In the genomic region with DNA sequence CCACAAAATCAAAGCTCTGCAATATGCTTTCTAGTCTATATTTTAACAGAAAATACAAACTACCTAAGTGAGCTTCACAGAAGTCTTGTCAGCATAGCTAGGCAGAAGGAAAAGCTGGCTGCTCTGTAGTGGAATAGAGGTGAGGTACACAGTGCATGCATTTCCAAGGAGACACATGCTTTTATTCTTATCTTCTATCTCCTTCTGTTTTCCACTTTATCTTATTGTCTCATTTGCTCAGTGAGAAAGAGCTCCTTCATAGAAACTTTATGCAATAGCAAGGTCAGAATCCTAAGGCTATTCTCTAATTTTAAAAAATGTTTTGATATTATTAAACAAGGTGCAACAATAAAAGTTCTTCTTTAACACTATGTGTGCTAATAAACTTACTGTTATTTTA, we compare ENCODE assay signal across 31 mouse cellular contexts.
"Had no signal": no experiment of that assay in that cellular context is flagged by ENCODE, and none has a peak within 500 bp of the region (broad histone marks: within the 10 kb centered on the region; RNA-seq: fewer than 3 reads in every experiment).

No protein-coding gene starts in this region.

- H3K27ac ChIP-seq: heart, embryonic 10.5 days; heart, embryonic 13.5 days; heart, embryonic 15.5 days; hindbrain, embryonic 10.5 days; hindbrain, embryonic 12.5 days; hindbrain, embryonic 13.5 days; hindbrain, embryonic 14.5 days; hindbrain, embryonic 15.5 days; hindbrain, postnatal 0 days; intestine, embryonic 15.5 days; kidney, embryonic 15.5 days; kidney, postnatal 0 days; layer of hippocampus, adult 2 months; left cerebral cortex, adult 2 months had no signal

- H3K9ac ChIP-seq: heart, embryonic 12.5 days; heart, embryonic 13.5 days; heart, embryonic 15.5 days; hindbrain, embryonic 12.5 days; hindbrain, embryonic 13.5 days; hindbrain, embryonic 14.5 days; hindbrain, embryonic 15.5 days; intestine, embryonic 15.5 days; kidney, embryonic 15.5 days had no signal

- H3K4me3 ChIP-seq: heart, embryonic 10.5 days; heart, embryonic 12.5 days; heart, embryonic 13.5 days; heart, embryonic 15.5 days; hindbrain, embryonic 10.5 days; hindbrain, embryonic 12.5 days; hindbrain, embryonic 13.5 days; hindbrain, embryonic 15.5 days; intestine, embryonic 15.5 days; kidney, embryonic 15.5 days; layer of hippocampus, adult 2 months; left cerebral cortex, adult 2 months had no signal

- H3K9me3 ChIP-seq: heart, embryonic 10.5 days; heart, embryonic 12.5 days; heart, embryonic 13.5 days; heart, embryonic 15.5 days; hindbrain, embryonic 10.5 days; hindbrain, embryonic 12.5 days; hindbrain, embryonic 13.5 days; hindbrain, embryonic 15.5 days; intestine, embryonic 15.5 days; kidney, embryonic 15.5 days had no signal

- H3K36me3 ChIP-seq: heart, embryonic 10.5 days; heart, embryonic 12.5 days; heart, embryonic 13.5 days; heart, embryonic 15.5 days; hindbrain, embryonic 10.5 days; hindbrain, embryonic 12.5 days; hindbrain, embryonic 13.5 days; hindbrain, embryonic 15.5 days; intestine, embryonic 15.5 days; kidney, embryonic 15.5 days had no signal

- H3K4me1 ChIP-seq: heart, embryonic 10.5 days; heart, embryonic 12.5 days; heart, embryonic 13.5 days; heart, embryonic 15.5 days; hindbrain, embryonic 10.5 days; hindbrain, embryonic 12.5 days; hindbrain, embryonic 13.5 days; hindbrain, embryonic 15.5 days; intestine, embryonic 15.5 days; kidney, embryonic 15.5 days had no signal

- H3K27me3 ChIP-seq: heart, embryonic 12.5 days; heart, embryonic 13.5 days; heart, embryonic 15.5 days; hindbrain, embryonic 12.5 days; hindbrain, embryonic 13.5 days; hindbrain, embryonic 15.5 days; intestine, embryonic 15.5 days; kidney, embryonic 15.5 days had no signal

- DNase-seq: heart, postnatal 10 days; heart, postnatal 14 days; heart, postnatal 36 days; heart, postnatal 4 days; kidney, adult 11 months; kidney, adult 18-20 months; kidney, adult 2 months; kidney, adult 8-10 months; kidney, adult 9 months; kidney, postnatal 10 days; kidney, postnatal 14 days; kidney, postnatal 25 days; kidney, postnatal 36 days; kidney, postnatal 4 days; layer of hippocampus, adult 9-11 months; layer of hippocampus, postnatal 36 days had no signal
